Mouse (Mus musculus) induced T-regulatory cell, adult 2 months (primary cell): ENCODE results near the gene Psma1.
A peak's percentile ranks its signal among the peaks of the same experiment; 100 is the strongest.

Experiments used
- DNase-seq: peaks from one replicate; pipeline ENCODE4 v3.0.0-alpha.2; 2012; ENCODE audit warnings: low read depth

Psma1 gene

DNA sequence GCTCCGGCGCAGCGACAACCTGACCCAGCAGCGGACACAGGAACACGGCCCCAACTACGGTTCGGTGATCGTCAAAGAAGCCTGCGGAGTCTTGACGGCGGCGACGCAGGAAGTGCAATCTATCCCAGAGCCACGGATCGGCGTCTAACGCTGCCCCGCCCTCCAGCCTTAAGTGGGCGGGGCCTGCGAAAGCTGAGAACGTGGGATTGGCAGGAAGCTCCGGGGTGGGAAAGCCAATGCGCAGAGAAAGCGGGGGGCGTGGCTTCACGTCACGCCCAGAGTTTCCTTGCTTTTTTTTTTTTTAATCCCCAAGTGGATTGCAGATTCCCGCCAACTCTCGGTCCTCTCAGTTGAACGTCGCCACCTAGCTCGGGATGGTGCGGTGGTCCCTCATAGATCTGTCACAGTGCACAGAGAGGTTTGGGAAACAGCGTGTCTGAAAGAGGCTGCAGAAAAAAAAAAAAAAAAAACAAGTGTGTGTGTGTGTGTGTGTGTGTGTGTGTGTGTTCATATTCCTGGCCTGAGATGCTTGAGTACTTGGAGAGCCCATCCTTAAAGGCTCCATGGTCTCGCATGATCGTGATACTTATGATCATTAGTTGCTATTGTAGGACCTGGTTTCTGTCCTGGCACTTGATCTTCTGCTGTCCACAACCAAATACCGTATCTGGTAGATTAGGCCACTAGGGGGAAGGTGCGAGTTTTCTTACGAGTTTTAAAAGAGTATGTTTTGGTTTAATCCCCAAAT, at the start of gene Psma1:
Gene Psma1, minus strand, starts transcription at position 114 of the 748 bp plus-strand sequence.
- DNase-seq: peak; percentile 99

DNA sequence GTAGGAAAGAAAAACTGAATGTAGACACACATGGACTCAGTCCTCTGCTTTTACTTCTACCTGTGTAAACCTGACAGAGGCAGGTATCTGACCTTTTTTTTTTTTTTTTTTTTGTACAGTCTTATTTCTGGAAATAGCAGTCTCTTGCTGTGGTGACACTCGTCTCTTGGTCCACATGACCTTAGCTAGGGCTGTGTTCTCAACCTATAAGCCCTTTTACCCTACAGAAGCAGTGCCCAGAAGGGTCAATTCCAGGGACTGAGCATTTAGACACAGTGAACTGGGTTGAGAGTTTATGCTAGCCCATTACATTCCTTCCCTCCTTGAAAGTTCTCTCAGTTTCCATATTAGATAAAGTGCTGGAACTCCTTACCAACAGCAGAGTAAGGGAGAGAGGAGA, 47.6 kb upstream of the Psma1 start:
- DNase-seq: no peak

DNA sequence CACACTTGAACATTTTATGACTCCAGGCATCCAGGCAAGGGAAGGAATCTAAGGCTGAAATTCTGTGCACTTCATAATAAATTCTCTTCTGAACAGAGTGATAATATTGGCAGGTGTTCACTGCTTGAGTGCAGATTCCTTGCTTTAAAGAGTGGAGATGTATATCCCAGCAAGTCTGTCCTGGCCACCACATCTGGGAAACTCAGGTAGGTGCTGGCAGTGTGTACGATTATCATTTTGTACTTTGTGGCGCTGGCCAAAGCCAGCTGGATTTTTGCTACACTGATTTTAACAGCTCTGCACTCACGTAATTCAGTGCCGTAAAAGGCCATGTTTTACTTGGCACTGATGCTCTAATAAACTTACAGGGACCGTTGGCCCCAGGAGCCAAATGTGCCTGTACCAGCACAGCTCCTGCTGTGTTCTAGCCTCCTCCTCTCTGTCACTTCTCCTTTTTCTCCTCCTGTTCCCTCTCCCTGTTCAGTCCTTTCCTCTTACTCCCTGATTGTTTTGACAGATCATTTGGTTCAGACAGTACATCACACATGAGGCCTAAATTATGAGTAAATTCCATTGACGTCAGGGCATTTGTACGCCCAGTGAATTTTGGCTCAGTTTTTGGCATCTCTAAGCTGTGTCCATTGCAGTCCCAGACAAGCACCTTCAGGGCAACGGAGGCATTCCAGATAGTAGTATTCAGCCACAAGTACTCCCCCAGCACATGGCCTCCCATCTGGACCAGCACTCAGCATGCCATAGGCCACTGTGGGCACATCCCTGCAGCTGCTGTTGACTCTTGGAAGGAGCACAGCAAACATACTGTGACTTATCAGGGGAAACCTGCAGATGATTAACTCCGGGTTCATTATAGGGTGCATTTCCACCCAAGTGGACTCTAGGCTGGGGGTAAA, 46.9 kb upstream of the Psma1 start:
- no peak for DNase-seq

DNA sequence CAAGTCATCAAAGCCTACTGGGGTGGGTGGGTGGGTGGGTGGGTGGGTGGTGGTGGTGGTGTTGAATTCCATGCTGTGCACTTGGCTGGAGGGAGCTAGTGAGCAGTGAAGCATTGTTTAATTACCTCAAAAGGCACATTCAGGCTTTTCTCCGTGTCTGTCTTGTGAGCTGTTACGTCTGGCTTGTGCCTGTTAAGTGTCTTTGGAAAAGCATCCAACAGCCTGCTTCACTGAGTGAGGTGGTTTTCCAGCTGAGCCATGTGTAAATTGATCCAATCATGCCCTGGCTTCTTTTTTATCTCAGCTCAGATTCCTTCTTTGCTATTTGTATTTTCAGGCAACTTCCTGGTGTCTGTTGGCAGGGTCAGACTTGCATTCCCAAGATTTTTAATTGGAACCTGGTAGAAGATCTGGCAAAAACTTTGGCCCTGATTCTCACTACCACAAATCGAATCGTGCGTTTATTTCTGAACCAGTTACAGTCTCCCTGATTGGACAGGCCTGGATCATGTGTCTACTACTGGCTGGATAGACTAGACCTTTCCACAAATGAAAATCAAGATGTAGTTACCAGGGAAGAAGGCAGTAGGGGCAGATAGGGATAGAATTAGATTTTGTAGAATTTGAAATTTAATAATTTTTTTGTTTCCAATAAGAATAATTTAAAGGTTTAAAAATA, 45.9 kb upstream of the Psma1 start:
- no peak for DNase-seq

DNA sequence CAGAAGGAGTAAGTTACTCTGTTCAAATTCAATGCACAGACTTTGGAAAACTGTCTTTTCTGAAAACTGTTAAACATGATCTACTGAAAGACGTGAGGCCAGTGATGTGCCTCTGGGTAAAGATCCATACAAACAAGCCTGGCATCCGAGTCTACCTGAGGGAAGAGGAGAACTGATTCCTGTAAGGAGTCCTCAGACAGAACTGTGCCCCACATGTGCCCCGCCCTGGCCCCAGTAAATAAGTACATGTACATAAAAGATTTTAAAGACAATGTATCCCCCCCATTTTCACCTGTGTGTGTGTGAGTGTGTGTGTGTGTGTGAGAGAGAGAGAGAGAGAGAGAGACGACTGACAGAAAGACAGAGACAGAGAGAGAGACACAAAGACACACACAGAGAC, 42.0 kb upstream of the Psma1 start:
- DNase-seq: no peak

DNA sequence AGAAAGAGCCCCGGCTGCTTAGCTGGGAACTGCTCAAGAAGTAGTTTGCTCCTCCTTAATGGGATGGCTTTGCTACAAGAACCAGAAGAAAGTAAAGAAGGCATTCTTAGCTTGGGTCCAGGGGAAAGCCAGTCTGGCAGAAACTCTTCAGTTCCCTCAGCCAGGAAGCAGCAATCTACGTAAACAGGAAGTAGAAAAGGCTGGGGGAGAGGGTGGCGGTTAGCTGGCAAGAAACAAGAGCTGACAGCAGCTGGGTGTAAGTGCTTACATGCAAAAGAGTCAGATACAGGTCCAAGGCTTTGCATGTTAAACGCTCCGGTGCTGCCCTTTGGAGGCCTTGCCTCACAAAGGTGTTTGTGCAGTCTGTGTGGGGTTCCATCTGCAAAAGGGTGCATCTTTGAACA, 41.5 kb upstream of the Psma1 start:
- peak; percentile 80 for DNase-seq

DNA sequence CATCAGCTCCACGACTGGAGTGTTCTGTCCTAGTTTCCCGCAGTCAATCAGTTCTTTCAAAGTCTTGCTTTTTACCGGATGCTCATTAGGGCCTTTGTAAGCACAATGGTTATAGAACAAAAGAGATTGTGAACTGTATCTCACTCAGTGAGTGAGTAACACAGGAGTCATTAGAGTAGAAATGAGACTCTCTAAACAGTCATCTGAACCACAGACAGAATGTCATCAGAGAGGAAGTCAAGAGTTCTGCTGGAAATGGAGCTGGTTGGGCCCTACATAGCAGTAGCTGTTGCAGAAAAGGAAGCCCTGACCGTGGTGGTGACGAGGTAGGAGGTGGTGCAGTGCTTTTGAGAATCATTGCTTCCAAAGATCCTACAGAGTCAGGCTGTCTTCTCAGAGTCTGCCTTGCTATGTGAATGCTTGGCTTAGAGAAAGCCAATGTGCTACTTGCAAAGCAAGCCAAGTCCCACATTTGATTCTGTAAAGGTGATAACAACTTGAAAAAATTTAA, 40.5 kb upstream of the Psma1 start:
- peak; percentile 52 for DNase-seq

DNA sequence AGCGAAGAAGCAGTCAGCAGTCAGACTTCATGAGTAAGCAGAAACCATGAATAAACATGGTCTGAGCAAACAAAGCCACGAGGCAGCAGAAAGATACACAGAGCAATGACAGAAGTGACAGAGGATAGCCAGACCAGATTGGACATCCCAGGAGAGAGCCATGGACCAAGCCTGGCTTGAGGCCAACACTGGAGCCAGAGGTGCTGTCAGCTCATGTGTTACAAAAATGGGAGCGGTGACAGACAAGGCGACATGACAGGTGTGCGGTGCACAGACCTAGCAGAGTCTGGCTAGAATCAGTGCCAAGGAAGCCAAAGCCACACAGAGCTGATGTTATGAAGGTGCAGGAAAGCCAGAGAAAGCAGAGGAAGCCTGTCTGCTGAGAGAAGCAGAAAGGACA, 35.3 kb upstream of the Psma1 start:
- DNase-seq: no peak

DNA sequence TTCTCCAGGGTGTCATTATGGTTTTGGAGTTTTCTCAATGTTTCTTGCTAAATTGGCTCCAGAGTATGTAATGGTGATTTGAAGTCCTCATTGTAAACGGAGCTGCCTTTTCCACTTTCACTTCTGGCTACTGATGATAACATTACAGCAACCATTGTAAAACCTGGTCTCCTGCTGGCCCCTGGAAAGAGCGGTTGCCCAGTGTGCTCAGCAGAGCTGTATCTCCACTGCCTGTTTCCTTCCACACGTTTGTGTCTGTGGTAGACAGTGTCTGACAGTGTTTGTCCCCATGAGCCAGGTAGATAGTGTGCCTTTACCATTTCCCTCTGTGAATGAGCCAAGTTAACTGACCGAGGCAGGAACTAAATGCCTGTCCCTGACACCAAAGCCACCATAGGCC, 33.1 kb upstream of the Psma1 start:
- DNase-seq: no peak

DNA sequence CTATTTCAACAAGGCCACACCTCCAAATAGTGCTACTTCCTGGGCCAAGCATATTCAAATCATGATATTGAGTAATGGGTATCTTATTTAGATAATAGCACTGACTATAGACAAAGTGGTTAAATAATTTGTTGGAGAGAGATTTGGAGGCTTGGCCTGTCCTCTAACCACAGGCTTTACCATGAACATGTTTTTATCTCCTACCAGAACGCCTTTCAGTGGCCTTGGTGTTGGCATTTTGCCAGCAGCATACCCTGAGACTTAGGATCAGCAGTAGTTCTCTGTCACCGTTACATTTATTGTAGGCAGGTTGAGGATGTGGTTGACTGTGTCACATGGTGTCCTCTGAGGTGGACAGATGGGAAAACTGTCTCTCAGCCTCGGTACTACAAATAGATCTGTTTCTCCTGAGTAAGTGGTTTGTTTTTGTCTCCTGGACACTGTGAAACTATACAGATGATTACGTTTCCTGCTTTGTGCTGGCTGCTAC, 25.4 kb upstream of the Psma1 start:
- DNase-seq: peak; percentile 70

DNA sequence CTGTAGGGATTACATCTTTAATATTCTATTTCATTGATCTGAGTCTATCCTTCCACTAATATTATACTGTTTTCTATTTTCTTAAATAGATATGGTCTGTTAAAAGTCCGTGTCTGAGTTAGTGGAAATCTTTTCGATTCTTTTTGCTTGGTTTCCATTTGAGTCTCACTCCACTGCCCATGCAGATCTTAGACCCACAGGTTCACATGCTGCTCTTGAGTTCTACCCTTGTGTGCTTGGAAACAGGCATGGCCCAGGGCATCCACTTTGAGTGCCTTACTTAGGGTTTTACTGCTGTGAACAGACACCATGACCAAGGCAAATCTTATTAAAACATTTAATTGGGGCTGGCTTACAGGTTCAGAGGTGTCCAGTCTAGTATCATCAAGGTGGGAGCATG, 24.9 kb upstream of the Psma1 start:
- DNase-seq: no peak

DNA sequence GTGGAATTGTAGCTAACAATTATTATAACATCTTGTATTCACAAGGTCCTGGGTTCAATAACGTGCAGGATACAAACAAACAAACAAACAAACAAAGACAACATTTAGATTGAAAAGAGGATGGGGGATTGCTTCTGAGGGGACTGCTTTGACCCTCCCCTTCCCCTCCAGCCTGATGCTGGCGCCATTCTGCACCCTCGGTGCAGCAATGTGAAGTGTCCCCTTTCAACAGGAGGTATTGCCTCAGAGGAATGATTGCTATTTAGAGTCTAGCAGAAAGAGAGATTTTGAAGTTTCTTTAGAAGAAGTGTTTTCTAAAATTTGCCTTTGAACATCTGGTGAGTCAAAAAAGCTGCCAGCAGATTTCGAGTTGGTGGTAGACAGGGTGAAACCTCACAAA, 23.3 kb upstream of the Psma1 start:
- no peak for DNase-seq

DNA sequence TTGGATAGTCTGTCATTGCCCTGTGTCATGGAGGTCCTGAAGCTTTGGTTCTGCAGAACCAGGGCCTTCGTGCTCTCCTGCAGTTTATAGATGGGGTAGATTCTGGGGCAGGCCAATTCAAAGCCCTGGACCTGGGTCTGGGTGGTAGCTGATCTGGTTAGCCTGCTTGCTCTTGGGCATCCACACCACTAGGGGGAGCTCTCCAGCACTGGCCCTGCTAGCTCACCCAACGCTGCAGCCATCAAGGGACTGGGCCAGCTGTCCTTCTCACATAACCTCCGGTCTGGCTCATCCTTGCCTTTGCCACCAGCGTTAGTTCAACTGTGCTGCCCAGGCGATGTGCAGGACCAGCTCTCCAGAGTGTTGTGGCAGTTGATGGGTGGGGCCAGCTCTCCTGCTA, 18.8 kb upstream of the Psma1 start:
- no peak for DNase-seq

DNA sequence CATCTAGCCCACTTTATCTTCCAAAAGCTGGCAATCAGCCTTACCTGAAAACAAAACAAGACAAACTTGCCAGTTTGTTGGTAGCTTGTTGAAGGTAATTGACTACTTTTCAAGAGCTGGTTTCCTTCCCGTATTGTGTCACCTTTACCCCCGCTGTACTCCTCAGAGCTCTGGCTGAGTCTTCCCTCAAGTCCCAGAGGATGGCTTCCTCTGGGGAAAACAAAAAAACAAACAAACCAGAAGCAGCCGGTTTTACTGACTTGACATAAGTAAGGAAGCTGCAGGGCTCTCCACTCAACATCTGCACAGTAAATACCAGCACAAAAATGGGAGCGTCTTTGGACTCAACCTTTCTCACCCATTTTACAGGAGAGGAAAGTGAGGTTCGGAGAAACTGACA, 18.0 kb upstream of the Psma1 start:
- no peak for DNase-seq

DNA sequence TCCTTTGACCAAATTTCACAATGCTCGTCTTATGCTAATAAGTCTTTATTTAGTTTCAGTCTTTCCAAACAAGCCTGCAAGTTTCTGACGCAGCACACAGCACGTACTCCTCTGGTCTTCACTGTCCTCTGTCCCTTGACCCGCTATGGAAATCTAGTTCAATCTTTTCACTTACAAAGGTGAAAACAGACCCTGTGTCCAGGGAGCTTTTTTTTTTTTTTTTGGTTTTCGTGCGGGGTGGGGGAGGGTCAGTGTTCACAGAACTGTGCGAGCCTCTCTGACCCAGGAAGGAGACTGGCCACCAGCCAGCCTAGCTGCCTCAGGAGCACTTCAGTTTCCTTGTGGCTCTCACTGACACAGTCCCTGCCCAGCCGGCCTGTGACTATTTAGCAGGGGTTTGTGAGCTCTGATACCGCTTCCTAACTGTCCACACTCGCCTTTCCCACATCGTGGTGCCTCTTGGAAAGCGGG, 16.6 kb upstream of the Psma1 start:
- DNase-seq: no peak

DNA sequence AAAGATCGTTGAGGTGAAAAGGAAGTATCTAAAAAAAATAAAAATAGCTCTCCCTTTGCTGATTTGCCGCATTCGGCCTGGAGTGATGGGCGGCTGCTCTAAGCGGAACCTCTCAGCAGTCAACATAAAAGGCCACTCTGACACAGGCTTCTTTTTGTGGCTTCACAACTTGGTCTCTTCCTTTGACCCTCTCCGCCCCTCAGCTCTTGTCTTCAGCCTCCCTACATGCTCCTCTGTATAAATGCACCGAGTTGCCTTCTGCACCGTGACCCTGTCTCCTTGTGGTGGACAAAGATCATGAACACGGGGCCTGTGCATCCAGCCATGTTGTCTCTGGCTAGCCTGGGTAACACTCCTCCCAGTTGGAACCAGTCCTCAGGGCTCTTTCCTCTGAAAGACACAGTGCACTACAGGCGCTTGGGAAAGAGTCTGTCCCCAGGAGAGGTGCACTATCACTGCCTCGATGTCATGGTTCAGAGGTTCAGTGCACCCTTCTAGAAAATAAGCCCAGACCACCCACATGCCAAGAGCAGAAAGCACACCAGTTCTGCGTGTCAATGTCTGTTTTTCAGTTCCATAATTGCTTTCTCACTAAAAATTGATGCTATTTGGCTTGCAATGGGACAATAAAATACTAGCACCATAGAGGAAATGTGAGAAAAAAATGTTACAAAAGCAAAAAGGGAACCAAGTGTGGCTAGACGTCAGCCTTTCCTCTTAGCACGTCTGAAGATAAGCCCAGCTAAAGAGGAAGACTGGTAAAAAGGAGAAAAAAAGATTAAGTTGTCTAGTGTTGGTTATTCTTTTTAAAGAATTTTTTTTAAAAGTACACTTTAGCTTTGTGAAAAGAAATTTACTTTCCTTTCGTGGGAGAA, 15.8 kb upstream of the Psma1 start:
- DNase-seq: peak; percentile 32

DNA sequence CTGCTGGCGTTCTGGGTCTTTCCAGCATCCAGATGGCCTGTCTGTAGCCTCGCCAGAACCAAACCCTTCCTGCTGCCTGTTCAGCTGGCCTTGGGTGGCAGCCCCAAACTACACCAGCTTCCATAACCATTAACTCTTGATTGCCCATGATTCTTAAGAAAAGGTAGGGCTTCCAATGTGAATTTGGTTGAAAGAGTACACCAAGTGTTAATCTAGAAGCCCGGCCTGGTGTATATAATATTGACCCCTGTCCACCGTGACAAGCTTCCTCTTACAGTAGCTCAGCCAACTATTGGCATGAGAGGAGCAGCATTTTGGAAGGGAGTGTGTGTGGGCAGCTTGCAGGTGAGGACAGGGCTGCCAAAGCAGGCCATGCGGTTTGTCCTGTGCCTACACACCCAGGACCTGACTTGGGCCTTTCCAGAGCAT, 14.2 kb upstream of the Psma1 start:
- no peak for DNase-seq

DNA sequence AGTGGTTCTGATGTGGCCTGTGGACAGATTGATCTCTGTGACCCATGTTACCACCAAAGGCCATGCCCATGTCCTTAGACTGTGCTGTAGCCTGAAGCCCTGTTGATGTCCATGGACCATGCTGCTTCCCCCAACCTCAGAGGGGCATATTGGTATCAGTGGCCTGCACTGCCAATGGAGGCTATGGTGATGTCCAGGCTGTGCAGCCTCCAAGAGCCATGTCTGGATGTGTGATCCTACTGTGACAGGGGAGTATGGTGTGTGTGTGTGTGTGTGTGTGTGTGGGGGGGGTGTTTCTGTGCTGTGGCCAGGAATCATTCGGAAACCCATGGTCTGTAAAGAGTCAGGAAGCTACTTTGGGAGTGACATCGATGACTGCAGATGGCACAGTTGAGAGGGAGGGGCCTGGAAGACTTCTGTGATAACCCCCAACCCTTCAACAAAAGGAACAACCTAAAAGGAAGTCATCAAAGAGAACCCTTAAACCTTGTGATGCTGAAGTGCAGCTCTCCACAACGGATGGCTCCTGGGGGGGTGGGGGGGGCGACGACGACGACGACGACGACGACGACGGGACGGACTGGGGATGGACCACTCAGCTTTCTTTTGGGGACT, 8.5 kb upstream of the Psma1 start:
- DNase-seq: no peak

DNA sequence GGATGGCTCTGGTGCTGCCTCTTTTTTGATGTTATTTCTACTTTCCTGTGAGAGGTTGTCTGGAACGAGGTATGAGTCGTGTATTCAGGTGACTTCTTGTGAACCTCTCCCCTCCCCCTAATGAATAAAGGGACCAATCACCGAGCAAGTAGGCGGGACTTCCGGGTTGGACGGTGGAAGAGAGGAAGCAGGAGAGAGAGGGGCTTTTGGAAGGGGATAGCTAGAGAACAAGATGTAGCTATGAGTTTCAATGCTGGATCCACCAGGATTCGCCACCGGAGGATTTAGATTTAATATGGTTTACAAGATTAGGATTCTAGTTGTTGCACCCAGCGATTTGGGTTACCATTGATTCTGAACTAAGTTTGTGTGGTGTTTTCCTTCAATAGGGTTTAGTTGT, 7.1 kb upstream of the Psma1 start:
- no peak for DNase-seq

DNA sequence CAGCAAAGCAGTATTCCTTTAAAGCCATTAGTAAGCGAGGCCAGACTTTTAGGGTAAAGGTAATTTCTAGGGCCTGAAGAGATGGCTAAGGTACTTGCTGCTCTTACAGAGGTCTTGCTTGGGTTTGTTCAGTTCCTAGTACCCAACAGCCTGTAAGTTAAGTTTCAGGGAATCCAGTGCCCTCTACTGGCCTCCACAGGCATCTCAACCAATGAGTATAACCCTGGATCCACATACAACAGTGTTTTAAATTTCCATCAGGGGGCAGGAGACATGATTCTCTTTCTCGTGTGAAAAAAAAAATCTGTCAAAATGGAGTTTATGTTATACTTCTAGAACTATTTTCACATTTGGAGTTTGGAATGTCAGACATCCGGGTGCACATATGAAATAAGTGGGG, 5.8 kb upstream of the Psma1 start:
- peak; percentile 81 for DNase-seq
